Mouse (Mus musculus) heart, embryonic 10.5 days (tissue): Measurements from ENCODE around the gene Tagap. TPM values are rescaled to one million over a fixed set of nuclear protein-coding genes. Genes with fewer than 3 reads are reported as not detected.

Source experiments
- DNase-seq: peaks from one replicate; pipeline ENCODE4 v3.0.0-alpha.2; 2017; ENCODE audit warnings: low spot score
- H3K27ac ChIP-seq: fragments of 300-500 bp; sonication (generic); 2 replicates; pipeline ENCODE4 v1.5.1; 2016; ENCODE audit warnings: mild to moderate bottlenecking
- H3K27me3 ChIP-seq: fragments of 300-500 bp; sonication (generic); 2 replicates; pipeline ENCODE4 v1.6.1; 2016; ENCODE audit warnings: mild to moderate bottlenecking; ENCODE audit not compliant: poor library complexity, insufficient read depth, severe bottlenecking
- H3K36me3 ChIP-seq: fragments of 300-500 bp; sonication (generic); 2 replicates; pipeline ENCODE4 v1.6.1; 2016; ENCODE audit warnings: mild to moderate bottlenecking, moderate library complexity
- H3K4me1 ChIP-seq: fragments of 300-500 bp; sonication (generic); 2 replicates; pipeline ENCODE4 v1.6.1; 2016; ENCODE audit warnings: mild to moderate bottlenecking
- H3K4me3 ChIP-seq: fragments of 300-500 bp; sonication (generic); 2 replicates; pipeline ENCODE4 v1.5.1; 2016; ENCODE audit warnings: mild to moderate bottlenecking, moderate library complexity
- H3K9me3 ChIP-seq: fragments of 300-500 bp; sonication (generic); 2 replicates; pipeline ENCODE4 v1.6.1; 2016; ENCODE audit warnings: mild to moderate bottlenecking, moderate library complexity
- WGBS: fragments of 180-500 bp; shearing (Covaris S2); methylation state at CpG from one replicate; pipeline ENCODE4 v1.1.7; 2016; 5-methylcytosine and 5-hydroxymethylcytosine counted together
- polyA plus RNA-seq: library from polyadenylated mRNA; unstranded; fragments of >200 nt; fragmentation: Nextera tagmentation; extraction: Ambion mirVana; gene quantifications from 2 replicates; pipeline ENCODE4 v1.2.1, GENCODE M21; 2016

The Tagap gene
- polyA plus RNA-seq, result 0.11 and 0.35 TPM in 2 replicates

GRCm38 (mm10) chr17:7925413-7926160 lies at the start of gene Tagap:
TSS of gene Tagap (plus strand) at chr17:7926000.
- peaks cover 11% of the 10 kb centered on the region; the same call in 1 of the 2 replicates for H3K27me3 ChIP-seq
- peak; percentile 64 for DNase-seq

DNA sequence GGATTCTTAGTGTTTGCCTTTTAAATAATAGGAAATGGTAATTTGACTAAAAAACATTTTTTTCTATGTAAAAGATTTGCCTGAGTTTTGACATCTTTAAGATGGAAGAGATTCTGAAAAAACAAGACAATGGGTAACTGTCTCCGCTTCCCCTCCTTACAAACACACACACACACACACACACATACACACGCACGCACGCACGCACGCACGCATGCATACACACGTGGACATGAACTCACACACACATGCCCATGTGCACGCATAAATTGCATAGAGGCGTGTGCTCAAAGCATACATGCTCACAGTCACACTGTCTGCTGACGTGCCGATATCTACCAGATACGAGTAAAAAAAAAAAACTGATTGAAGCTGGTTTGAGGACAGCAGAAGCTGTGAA lies 49.3 kb upstream of the Tagap start:
- Histone ChIP-seq H3K27ac (no peak overlapping the region), H3K4me1 (peaks cover 6% of the 10 kb centered on the region), H3K4me3 (no peak overlapping the region), H3K36me3 (no peaks in the 10 kb centered on the region), H3K27me3 (no peaks in the 10 kb centered on the region; the same call in 1 of the 2 replicates), H3K9me3 (no peaks in the 10 kb centered on the region)
- DNase-seq, result no peak
- 91% methylated on average over 13 of the region's 13 CpGs for WGBS

More at GRCm38 (mm10) chr17:7925413-7926160, at the start of gene Tagap:
- H3K27ac ChIP-seq, result no peak within 1 kb of the TSS
- WGBS, result 68% methylated on average over 13 of the region's 13 CpGs
- no peak within 1 kb of the TSS for H3K4me3 ChIP-seq
- H3K4me1 ChIP-seq, result peaks cover 14% of the 10 kb centered on the region; the same call in 1 of the 2 replicates
- H3K9me3 ChIP-seq, result no peaks in the 10 kb centered on the region
- no peaks in the 10 kb centered on the region for H3K36me3 ChIP-seq

DNA sequence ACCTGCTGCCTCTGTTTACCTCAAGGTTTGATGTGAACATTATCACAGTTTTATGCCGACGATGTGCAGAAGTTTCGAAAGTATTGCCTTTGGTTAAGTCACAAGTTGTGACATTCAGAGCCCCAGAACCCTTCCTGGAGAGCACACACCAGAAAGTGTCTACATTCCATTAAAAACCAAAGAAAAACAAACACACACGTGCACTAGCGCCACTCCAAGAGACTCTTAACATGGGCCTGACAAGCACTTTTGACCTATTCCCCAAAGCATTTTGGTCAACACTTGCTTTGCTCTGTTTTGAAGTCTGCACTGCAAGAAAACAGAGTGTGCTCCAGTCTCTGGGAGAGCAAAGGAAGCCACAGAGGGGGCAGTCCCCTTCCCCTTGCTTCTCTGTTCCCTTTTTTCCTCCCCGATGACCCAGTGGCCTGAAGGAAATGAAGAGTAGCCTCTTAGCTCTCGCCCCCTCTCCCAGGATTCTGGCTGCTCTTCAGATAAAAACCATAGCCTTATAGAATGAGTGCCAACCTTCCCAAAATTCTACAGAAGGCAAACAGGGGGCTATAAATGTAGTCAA lies 48.5 kb upstream of the Tagap start:
- peaks cover 6% of the 10 kb centered on the region for H3K4me1 ChIP-seq
- no peaks in the 10 kb centered on the region for H3K36me3 ChIP-seq
- H3K27me3 ChIP-seq, result no peaks in the 10 kb centered on the region; the same call in 1 of the 2 replicates
- no peaks in the 10 kb centered on the region for H3K9me3 ChIP-seq
- 58% methylated on average over 7 of the region's 7 CpGs for WGBS
- H3K27ac ChIP-seq, result no peak overlapping the region
- no peak overlapping the region for H3K4me3 ChIP-seq
- DNase-seq, result no peak

DNA sequence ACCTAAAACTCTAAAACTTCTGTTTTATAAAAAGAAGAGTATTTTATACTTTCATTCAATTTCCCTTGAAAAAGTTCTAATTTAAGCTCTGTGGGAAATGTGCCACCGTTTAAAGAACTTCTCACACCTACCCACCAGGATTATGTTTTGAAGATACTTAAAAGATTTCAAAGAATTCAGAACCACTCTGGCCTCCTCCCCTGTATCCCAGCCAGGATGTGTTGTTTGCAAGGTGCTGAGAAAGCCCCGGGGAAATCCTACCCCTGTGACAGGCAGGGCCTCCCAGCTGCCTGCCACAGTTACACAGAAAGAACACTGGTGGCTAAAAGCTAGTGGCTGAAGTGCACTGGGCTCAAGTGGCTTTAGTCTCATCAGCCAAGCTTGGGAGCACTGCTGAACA lies 47.9 kb upstream of the Tagap start:
- no peak for DNase-seq
- 61% methylated on average over 2 of the region's 2 CpGs for WGBS
- no peak overlapping the region for H3K27ac ChIP-seq
- peaks cover 6% of the 10 kb centered on the region for H3K4me1 ChIP-seq
- no peaks in the 10 kb centered on the region for H3K9me3 ChIP-seq
- H3K4me3 ChIP-seq, result no peak overlapping the region
- no peaks in the 10 kb centered on the region; the same call in 1 of the 2 replicates for H3K27me3 ChIP-seq
- H3K36me3 ChIP-seq, result no peaks in the 10 kb centered on the region

DNA sequence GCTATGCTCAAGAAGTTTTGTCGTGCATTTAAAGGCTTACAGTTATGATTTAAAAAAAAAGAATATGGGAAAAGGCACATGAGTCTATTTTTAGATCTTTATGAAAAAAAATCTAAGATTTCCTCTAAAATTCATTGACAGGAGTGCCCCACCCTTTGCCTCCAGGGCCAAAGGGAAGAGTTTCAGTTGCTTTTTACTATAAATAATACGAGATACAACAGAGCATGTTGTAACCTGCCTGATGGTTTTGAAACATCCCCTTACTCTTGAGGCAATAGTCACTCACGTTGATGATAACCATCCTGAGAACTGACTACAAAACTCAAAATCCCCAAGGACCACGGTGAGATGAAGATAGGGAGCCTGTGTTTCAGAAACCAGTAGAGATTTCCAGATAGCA lies 46.3 kb upstream of the Tagap start:
- 80% methylated on average over 4 of the region's 4 CpGs for WGBS

DNA sequence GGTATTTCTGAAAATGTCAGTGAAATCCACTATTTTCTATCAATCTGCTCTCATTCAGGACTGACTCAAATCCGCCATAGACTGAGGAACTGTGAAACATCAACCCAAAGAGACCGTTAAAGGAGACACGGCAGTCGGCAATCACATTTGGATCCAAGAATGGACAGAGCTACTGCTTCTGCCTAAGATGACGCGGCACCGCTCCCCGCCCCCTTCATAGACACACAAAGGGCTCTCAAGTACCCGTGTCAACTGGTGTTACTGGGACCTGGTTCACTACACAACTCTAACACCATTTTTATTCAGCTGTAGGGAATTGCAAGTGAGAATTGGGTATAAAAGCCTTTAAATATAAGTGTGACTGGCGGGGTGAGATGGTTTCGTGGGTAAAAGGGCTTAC lies 42.7 kb upstream of the Tagap start:
- Histone ChIP-seq H3K9me3 (no peaks in the 10 kb centered on the region), H3K36me3 (no peaks in the 10 kb centered on the region), H3K27me3 (no peaks in the 10 kb centered on the region), H3K4me3 (no peak overlapping the region), H3K27ac (no peak overlapping the region), H3K4me1 (no peaks in the 10 kb centered on the region)
- DNase-seq, result no peak
- WGBS, result 87% methylated on average over 11 of the region's 11 CpGs

More for the DNA sequence above, 46.3 kb upstream of the Tagap start:
- H3K36me3 ChIP-seq, result no peaks in the 10 kb centered on the region
- no peaks in the 10 kb centered on the region for H3K9me3 ChIP-seq
- H3K4me3 ChIP-seq, result no peak overlapping the region
- peaks cover 6% of the 10 kb centered on the region for H3K4me1 ChIP-seq
- DNase-seq, result no peak
- no peaks in the 10 kb centered on the region; the same call in 1 of the 2 replicates for H3K27me3 ChIP-seq
- no peak overlapping the region for H3K27ac ChIP-seq

DNA sequence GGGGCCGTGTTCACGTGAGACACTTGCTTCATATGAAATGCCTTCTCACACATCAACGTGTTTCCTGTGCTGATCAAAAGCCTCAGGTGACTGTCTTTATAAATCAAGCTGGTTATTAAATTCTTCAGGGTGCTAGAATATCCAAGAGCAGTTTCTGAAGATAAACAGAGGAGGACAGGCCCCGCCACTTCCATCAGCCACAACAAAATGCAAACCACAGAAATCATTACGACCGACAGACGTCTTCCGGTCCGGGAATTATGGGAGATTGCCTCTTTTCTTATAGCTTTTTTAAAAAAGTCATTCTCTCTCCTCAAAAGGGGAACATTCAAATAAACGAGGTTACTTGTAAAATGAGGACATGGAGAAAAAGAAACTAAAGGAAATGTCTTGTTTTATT lies 41.2 kb upstream of the Tagap start:
- WGBS, result 86% methylated on average over 10 of the region's 10 CpGs
- Histone ChIP-seq H3K27me3 (no peaks in the 10 kb centered on the region), H3K4me1 (no peaks in the 10 kb centered on the region), H3K4me3 (no peak overlapping the region), H3K36me3 (no peaks in the 10 kb centered on the region), H3K9me3 (no peaks in the 10 kb centered on the region), H3K27ac (no peak overlapping the region)
- no peak for DNase-seq

DNA sequence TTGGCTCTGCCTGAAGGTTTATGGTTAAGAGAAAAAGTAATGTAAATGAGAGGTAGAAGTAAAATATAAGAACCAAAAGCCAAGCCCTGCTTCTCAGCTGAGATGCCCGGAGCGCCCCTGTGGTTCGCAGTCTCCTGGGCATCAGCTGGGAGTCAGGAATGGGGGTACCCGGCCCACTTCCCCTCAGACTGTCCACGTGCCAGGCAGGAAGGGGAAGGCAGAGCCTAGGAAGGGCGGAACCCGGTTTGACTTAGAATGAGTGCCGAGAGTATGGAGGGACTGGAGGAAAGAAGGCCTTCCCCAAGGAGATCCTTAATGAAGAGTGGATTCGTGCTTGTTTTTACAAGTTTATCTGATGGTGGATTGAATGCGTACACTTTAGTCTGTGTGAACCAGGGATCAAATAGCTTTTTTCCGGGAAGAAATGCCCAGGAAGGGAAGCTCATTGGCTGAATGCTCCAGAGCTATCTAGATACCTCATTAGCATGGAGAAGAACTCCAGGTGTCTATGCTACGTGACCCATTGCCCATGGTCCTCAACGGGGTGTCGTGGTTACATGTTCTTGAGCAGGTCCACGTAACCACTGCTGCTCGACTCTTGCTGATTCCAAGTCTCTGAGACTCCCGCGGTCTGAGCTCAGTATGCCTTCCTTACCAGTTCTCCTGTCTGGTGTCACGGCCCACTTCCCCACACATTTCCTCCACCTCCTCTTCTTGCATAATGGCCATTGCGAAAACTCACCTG lies 38.6 kb upstream of the Tagap start:
- no peaks in the 10 kb centered on the region for H3K36me3 ChIP-seq
- peak; percentile 58 for DNase-seq
- no peaks in the 10 kb centered on the region for H3K9me3 ChIP-seq
- WGBS, result 84% methylated on average over 20 of the region's 20 CpGs
- no peak overlapping the region for H3K27ac ChIP-seq
- H3K4me1 ChIP-seq, result no peaks in the 10 kb centered on the region
- no peaks in the 10 kb centered on the region for H3K27me3 ChIP-seq
- H3K4me3 ChIP-seq, result no peak overlapping the region

GRCm38 (mm10) chr17:7888291-7888690 lies 37.5 kb upstream of the Tagap start:
- 82% methylated on average over 6 of the region's 6 CpGs for WGBS

DNA sequence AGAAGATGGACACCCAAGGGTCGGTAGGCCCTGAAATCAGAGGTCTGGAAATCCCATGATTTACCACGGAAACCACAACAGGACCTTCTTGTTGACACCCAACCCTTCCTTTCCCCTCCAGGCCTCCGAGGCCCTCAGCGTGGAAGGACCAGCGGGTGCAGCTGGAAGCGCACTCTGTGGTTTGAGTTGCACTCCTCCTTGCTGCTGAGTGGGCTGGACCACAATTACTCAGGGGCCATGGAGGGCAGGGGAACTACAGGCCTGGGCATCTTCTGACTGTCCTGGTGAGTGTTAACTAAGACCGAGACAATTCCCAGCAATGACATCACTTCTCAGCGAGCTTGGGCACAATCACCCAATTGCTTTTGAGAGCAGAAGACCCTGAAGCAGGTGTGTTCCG lies 36.8 kb upstream of the Tagap start:
- Histone ChIP-seq H3K27ac (no peak overlapping the region), H3K9me3 (no peaks in the 10 kb centered on the region), H3K27me3 (no peaks in the 10 kb centered on the region), H3K36me3 (no peaks in the 10 kb centered on the region), H3K4me1 (no peaks in the 10 kb centered on the region), H3K4me3 (no peak overlapping the region)
- WGBS, result 80% methylated on average over 9 of the region's 9 CpGs
- peak; percentile 63 for DNase-seq

More at GRCm38 (mm10) chr17:7888291-7888690, 37.5 kb upstream of the Tagap start:
- DNase-seq, result peak; percentile 57
- no peaks in the 10 kb centered on the region for H3K27me3 ChIP-seq
- no peaks in the 10 kb centered on the region for H3K4me1 ChIP-seq
- H3K36me3 ChIP-seq, result no peaks in the 10 kb centered on the region
- no peaks in the 10 kb centered on the region for H3K9me3 ChIP-seq
- H3K4me3 ChIP-seq, result no peak overlapping the region
- H3K27ac ChIP-seq, result no peak overlapping the region

DNA sequence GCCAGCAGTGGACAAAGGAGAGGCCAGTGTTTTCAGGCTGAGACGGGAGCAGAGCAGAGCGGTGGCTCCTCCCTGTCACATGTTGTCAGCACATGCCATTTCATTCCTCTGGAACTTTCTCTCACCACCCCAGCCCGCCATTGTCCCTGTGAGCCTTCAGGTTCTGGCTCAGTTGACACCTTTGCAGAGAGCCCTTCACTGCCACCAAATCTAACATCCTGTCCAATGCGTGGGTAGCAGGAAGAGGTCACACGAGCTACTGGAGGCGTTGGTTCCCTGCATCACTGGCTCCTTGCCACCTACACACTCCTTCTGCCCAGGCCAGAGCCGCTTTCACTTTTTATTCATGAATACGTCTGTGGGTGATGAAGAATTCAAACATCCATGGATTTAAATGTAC lies 33.1 kb upstream of the Tagap start:
- no peak overlapping the region for H3K4me3 ChIP-seq
- no peaks in the 10 kb centered on the region for H3K4me1 ChIP-seq
- no peaks in the 10 kb centered on the region for H3K36me3 ChIP-seq
- WGBS, result 78% methylated on average over 8 of the region's 8 CpGs
- peak; percentile 65 for DNase-seq
- H3K27ac ChIP-seq, result no peak overlapping the region
- no peaks in the 10 kb centered on the region for H3K9me3 ChIP-seq
- peaks cover 3% of the 10 kb centered on the region; the same call in 1 of the 2 replicates for H3K27me3 ChIP-seq

- no peaks in the 10 kb centered on the region for H3K36me3 ChIP-seq
- no peaks in the 10 kb centered on the region for H3K9me3 ChIP-seq
- no peak overlapping the region for H3K4me3 ChIP-seq
- H3K27ac ChIP-seq, result no peak overlapping the region
- H3K4me1 ChIP-seq, result no peaks in the 10 kb centered on the region
- 79% methylated on average over 3 of the region's 3 CpGs for WGBS
- peaks cover 3% of the 10 kb centered on the region; the same call in 1 of the 2 replicates for H3K27me3 ChIP-seq
- DNase-seq, result peak; percentile 64
These were observed 31.7 kb upstream of the Tagap start for GRCm38 (mm10) chr17:7894094-7894493.
